Mouse (Mus musculus) bone marrow, adult 2 months (tissue): ENCODE data around the gene Olfr205. TPM values are rescaled to one million over a fixed set of nuclear protein-coding genes. Genes with fewer than 3 reads are reported as not detected.

Experiments
- H3K27ac ChIP-seq: fragments of 200-500 bp; 2 replicates; pipeline ENCODE4 v1.5.1; 2012; ENCODE audit warnings: low read depth, mild to moderate bottlenecking, control low read depth, inconsistent platforms, low read length; ENCODE audit not compliant: control insufficient read depth, poor library complexity, insufficient read depth
- H3K4me1 ChIP-seq: fragments of 200-500 bp; 2 replicates; pipeline ENCODE4 v1.6.1; 2011; ENCODE audit warnings: low read length; ENCODE audit not compliant: control insufficient read depth, insufficient read depth
- H3K4me3 ChIP-seq: fragments of 200-500 bp; replicated peaks from 2 replicates; pipeline ENCODE3; 2011; ENCODE audit warnings: mild to moderate bottlenecking, low read depth, low read length, control low read depth; ENCODE audit not compliant: control insufficient read depth
- CTCF ChIP-seq: fragments of 200-500 bp; IDR thresholded peaks from 2 replicates; pipeline ENCODE4 v1.5.1; 2011; ENCODE audit warnings: low read length, control low read depth; ENCODE audit not compliant: control insufficient read depth, insufficient read depth
- POLR2A ChIP-seq: fragments of 200-500 bp; IDR thresholded peaks from 2 replicates; pipeline ENCODE4 v1.6.1; 2011; ENCODE audit warnings: low read depth, mild to moderate bottlenecking, control low read depth, low read length, borderline replicate concordance; ENCODE audit not compliant: control insufficient read depth
- WGBS: fragments of 180-500 bp; shearing (Covaris S2); methylation state at CpG from one replicate; pipeline ENCODE4 v1.1.7; 2018; 5-methylcytosine and 5-hydroxymethylcytosine counted together
- polyA plus RNA-seq: library from polyadenylated mRNA; stranded (reverse); fragments of >200 nt; gene quantifications from 2 replicates; pipeline ENCODE4 v1.2.4, GENCODE M21; 2011; ENCODE audit warnings: low replicate concordance; ENCODE audit not compliant: missing spikeins, insufficient read depth, insufficient read length

The Olfr205 gene
- polyA plus RNA-seq, 1 experiment: not detected

- WGBS: 67% methylated on average over 3 of the region's 3 CpGs
- no peak overlapping the region for H3K4me3 ChIP-seq
- TF ChIP-seq POLR2A: no peak
- no peak for TF ChIP-seq CTCF
- H3K4me1 ChIP-seq: no peaks in the 10 kb centered on the region
- H3K27ac ChIP-seq: no peak overlapping the region
These were observed 50.4 kb downstream of the Olfr205 start for GRCm38 (mm10) chr16:59280542-59280941.

Other genes with a start within 250 kb of the Olfr205 start
- gene Olfr191, start 241.3 kb downstream of the Olfr205 start, polyA plus RNA-seq: not detected in 2 replicates
- gene Olfr193, start 219.3 kb downstream of the Olfr205 start, polyA plus RNA-seq: not detected in 2 replicates
- not detected in 2 replicates for gene Olfr194, start 210.1 kb downstream of the Olfr205 start, polyA plus RNA-seq
- not detected in 2 replicates for gene Olfr195, start 184.1 kb downstream of the Olfr205 start, polyA plus RNA-seq
- not detected in 2 replicates for gene Olfr196, start 160.7 kb downstream of the Olfr205 start, polyA plus RNA-seq
- not detected in 2 replicates for gene Olfr198, start 127.6 kb downstream of the Olfr205 start, polyA plus RNA-seq
- gene Olfr199, start 111.4 kb downstream of the Olfr205 start, polyA plus RNA-seq: not detected in 2 replicates
- gene Olfr201, start 58.5 kb downstream of the Olfr205 start, polyA plus RNA-seq: not detected in 2 replicates
- not detected in 2 replicates for gene Olfr202, start 44.3 kb downstream of the Olfr205 start, polyA plus RNA-seq
- not detected in 2 replicates for gene Olfr203, start 32.3 kb downstream of the Olfr205 start, polyA plus RNA-seq
- not detected in 2 replicates for gene Olfr204, start 12.9 kb downstream of the Olfr205 start, polyA plus RNA-seq
- gene Olfr206, start 18.1 kb upstream of the Olfr205 start, polyA plus RNA-seq: not detected in 2 replicates
- not detected in 2 replicates for gene Olfr209, start 32.9 kb upstream of the Olfr205 start, polyA plus RNA-seq
- gene Gabrr3, start 76.2 kb upstream of the Olfr205 start, polyA plus RNA-seq: not detected in 2 replicates
- 10.4 and 14.6 TPM in 2 replicates for gene Riox2, start 140.6 kb upstream of the Olfr205 start, polyA plus RNA-seq